Mouse (Mus musculus): Measurements from ENCODE around the gene Gm20219. TPM values are rescaled to one million over a fixed set of nuclear protein-coding genes. Genes with fewer than 3 reads are reported as not detected.
A peak's percentile ranks its signal among the peaks of the same experiment; 100 is the strongest.

Gene Gm20219
- total and polyA plus RNA-seq, 3 experiments = 0.62 to 3.1 TPM; not detected in 1

GRCm38 (mm10) chr17:56558448-56558847 is 4.3 kb upstream of the Gm20219 start:
- Histone ChIP-seq H3K4me1 (ENCODE audit: control insufficient read depth in 1 of 2, insufficient read depth in 2 of 2, low read length in 2 of 2) (no peaks in the 10 kb centered on the region), H3K36me3 (ENCODE audit: control insufficient read depth in 1 of 2, insufficient read depth in 2 of 2, low read length in 2 of 2) (peaks cover 0 to 4% of the 10 kb centered on the region in 2 experiments; a peak in 1 of 4 replicates), H3K79me2 (ENCODE audit: control insufficient read depth, insufficient read depth, low read length, poor library complexity) (no peaks in the 10 kb centered on the region), H3K4me3 (ENCODE audit: control insufficient read depth in 1 of 2, insufficient read depth in 1 of 2, low read depth in 2 of 2, low read length in 2 of 2) (no peak overlapping the region), H3K27ac (ENCODE audit: control insufficient read depth, low read depth, low read length) (no peak overlapping the region), H3K9ac (ENCODE audit: control insufficient read depth, low read depth, low read length, poor library complexity, severe bottlenecking) (no peak overlapping the region), H3K9me3 (replicated peaks; ENCODE audit: insufficient read depth, low read length) (no peaks in the 10 kb centered on the region), H3K27me3 (ENCODE audit: control insufficient read depth in 1 of 2, insufficient read depth in 2 of 2, low read length in 2 of 2) (no peaks in the 10 kb centered on the region)
- TF ChIP-seq MYC (IDR thresholded peaks at IDR 0.05; ENCODE audit: low read depth, low read length) (no peak), ZMIZ1 (IDR thresholded peaks at IDR 0.05; ENCODE audit: low read depth, low read length) (no peak), BHLHE40 (IDR thresholded peaks at IDR 0.05; ENCODE audit: borderline replicate concordance, low read depth, low read length) (no peak), ZNF384 (IDR thresholded peaks at IDR 0.05; ENCODE audit: low read depth, low read length) (no peak), E2F4 (IDR thresholded peaks at IDR 0.05; ENCODE audit: borderline replicate concordance, low read depth, low read length) (no peak), GATA1 (IDR thresholded peaks at IDR 0.05; ENCODE audit: low read depth, low read length) (no peak), SMC3 (IDR thresholded peaks at IDR 0.05; ENCODE audit: low read depth, low read length) (peak; percentile 60), RCOR1 (IDR thresholded peaks at IDR 0.05; ENCODE audit: low read depth, low read length) (no peak), TBP (IDR thresholded peaks at IDR 0.05; ENCODE audit: low read depth, low read length) (no peak), ELF1 (IDR thresholded peaks at IDR 0.05; ENCODE audit: low read depth, low read length) (no peak), USF2 (IDR thresholded peaks at IDR 0.05; ENCODE audit: borderline replicate concordance in 1 of 2, insufficient read depth in 1 of 2, low read depth in 1 of 2, low read length in 2 of 2) (no peak), MXI1 (IDR thresholded peaks at IDR 0.05; ENCODE audit: low read depth, low read length) (no peak), GABPA (IDR thresholded peaks at IDR 0.05; ENCODE audit: low read depth, low read length) (no peak), POLR2A (IDR thresholded peaks at IDR 0.05; ENCODE audit: control insufficient read depth in 1 of 2, insufficient read depth in 1 of 2, low read depth in 1 of 2, low read length in 2 of 2, poor library complexity in 1 of 2) (no peak), KAT2A (conservative IDR thresholded peaks at IDR 0.05; ENCODE audit: low read depth, low read length) (no peak), TAL1 (IDR thresholded peaks at IDR 0.05; ENCODE audit: low read length) (no peak), CTCF (IDR thresholded peaks at IDR 0.05 in 2 of 3, conservative IDR thresholded peaks at IDR 0.05 in 1 of 3; ENCODE audit: control insufficient read depth in 1 of 3, insufficient read depth in 1 of 3, low read depth in 2 of 3, low read length in 3 of 3, poor library complexity in 1 of 3, severe bottlenecking in 1 of 3) (peak; percentile 75 to 95 (median 88)), MYB (IDR thresholded peaks at IDR 0.05; ENCODE audit: low read depth, low read length) (no peak), SIN3A (IDR thresholded peaks at IDR 0.05; ENCODE audit: low read length) (no peak), MAZ (IDR thresholded peaks at IDR 0.05; ENCODE audit: low read depth, low read length) (peak; percentile 64; the same call in 1 of the 2 replicates), NRF1 (IDR thresholded peaks at IDR 0.05; ENCODE audit: insufficient read depth, low read depth, low read length, poor library complexity, severe bottlenecking) (no peak), POLR2AphosphoS5 (IDR thresholded peaks at IDR 0.05; ENCODE audit: borderline replicate concordance, low read depth, low read length) (no peak), ETS1 (IDR thresholded peaks at IDR 0.05; ENCODE audit: low read depth, low read length) (no peak), ZKSCAN1 (IDR thresholded peaks at IDR 0.05; ENCODE audit: low read depth, low read length) (no peak), RAD21 (IDR thresholded peaks at IDR 0.05; ENCODE audit: low read depth, low read length) (peak; percentile 39), CHD2 (IDR thresholded peaks at IDR 0.05; ENCODE audit: low read length) (no peak), NELFE (IDR thresholded peaks at IDR 0.05; ENCODE audit: low read depth, low read length) (no peak), ZC3H11A (IDR thresholded peaks at IDR 0.05; ENCODE audit: low read depth, low read length) (no peak)
- DNase-seq (ENCODE audit: low read depth, low spot score) = peak; percentile 68

All from MEL (cell line).